Mouse (Mus musculus): ENCODE data around the gene Gpatch2l.

Gene Gpatch2l

GRCm38 (mm10) chr12:86241604-86242536, at the start of gene Gpatch2l:
Gene Gpatch2l, plus strand, starts transcription at chr12:86241858.
- peak; percentile 98 to 99 for DNase-seq

GRCm38 (mm10) chr12:86192036-86192449, 49.6 kb upstream of the Gpatch2l start:
- DNase-seq = no peak

- no peak for DNase-seq
Measured at GRCm38 (mm10) chr12:86196944-86197343, 44.7 kb upstream of the Gpatch2l start.

GRCm38 (mm10) chr12:86203443-86204057, 38.1 kb upstream of the Gpatch2l start:
- DNase-seq = no peak

GRCm38 (mm10) chr12:86211099-86211520, 30.5 kb upstream of the Gpatch2l start:
- no peak for DNase-seq

GRCm38 (mm10) chr12:86212693-86213470, 28.8 kb upstream of the Gpatch2l start:
- DNase-seq = peak; percentile 11 to 23

- DNase-seq = no peak
Measured at GRCm38 (mm10) chr12:86214201-86214600, 27.5 kb upstream of the Gpatch2l start.

GRCm38 (mm10) chr12:86216687-86217421, 24.8 kb upstream of the Gpatch2l start:
- peak in 1 of 2 experiments; percentile 6 for DNase-seq

GRCm38 (mm10) chr12:86220200-86221021, 21.2 kb upstream of the Gpatch2l start:
- no peak for DNase-seq

GRCm38 (mm10) chr12:86221074-86221703, 20.5 kb upstream of the Gpatch2l start:
- no peak for DNase-seq

- DNase-seq = peak in 1 of 2 experiments; percentile 32
Measured at GRCm38 (mm10) chr12:86234295-86234694, 7.4 kb upstream of the Gpatch2l start.

GRCm38 (mm10) chr12:86238736-86239135, 2.9 kb upstream of the Gpatch2l start:
- no peak for DNase-seq

- peak; percentile 10 to 18 for DNase-seq
Measured at GRCm38 (mm10) chr12:86242563-86242962, 905 bp downstream of the Gpatch2l start.

- no peak for DNase-seq
Measured at GRCm38 (mm10) chr12:86243936-86244335, 2.3 kb downstream of the Gpatch2l start.

- DNase-seq = peak in 1 of 2 experiments; percentile 43
Measured at GRCm38 (mm10) chr12:86250183-86250582, 8.5 kb downstream of the Gpatch2l start.

- no peak for DNase-seq
Measured at GRCm38 (mm10) chr12:86254910-86255309, 13.3 kb downstream of the Gpatch2l start.

- DNase-seq = no peak
Measured at GRCm38 (mm10) chr12:86271626-86272025, 30.0 kb downstream of the Gpatch2l start.

GRCm38 (mm10) chr12:86274246-86274645, 32.6 kb downstream of the Gpatch2l start:
- DNase-seq = no peak

- no peak for DNase-seq
Measured at GRCm38 (mm10) chr12:86275731-86276130, 34.1 kb downstream of the Gpatch2l start.

- no peak for DNase-seq
Measured at GRCm38 (mm10) chr12:86276463-86276862, 34.8 kb downstream of the Gpatch2l start.

- DNase-seq = no peak
Measured at GRCm38 (mm10) chr12:86276895-86277294, 35.2 kb downstream of the Gpatch2l start.

Measured in lung, adult 18-20 months (tissue).